Comparison of ENCODE assay signal across 16 mouse cellular contexts in the genomic region with DNA sequence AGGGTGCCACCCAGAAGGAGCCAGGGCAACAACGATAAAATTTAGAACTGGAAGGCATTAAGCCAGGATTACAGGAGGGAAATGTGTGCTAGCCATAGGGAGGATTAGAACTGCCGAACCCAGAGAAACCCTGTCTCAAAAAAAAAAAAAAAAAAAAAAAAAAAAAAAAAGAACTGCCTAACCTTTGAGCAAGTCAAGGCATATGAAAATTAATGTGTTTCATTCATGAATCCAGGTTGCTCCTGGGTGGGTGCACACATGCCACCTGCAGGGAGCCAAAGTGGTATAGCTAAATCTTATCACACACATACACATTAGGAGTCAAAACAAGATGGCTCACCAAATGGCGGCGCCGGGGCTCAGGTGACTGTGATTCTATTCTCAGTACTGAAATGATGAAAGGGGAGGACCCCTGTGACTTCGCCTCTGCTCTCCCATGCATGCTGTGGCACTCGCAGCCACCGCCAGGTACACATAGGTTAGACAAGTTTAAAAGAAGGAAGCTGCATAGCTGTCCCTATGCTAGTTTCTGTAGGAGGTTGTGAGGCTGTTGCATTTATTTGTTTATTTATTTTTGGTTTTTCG.
"Had no signal": no experiment of that assay in that cellular context is flagged by ENCODE, and none has a peak within 500 bp of the region (broad histone marks: within the 10 kb centered on the region; RNA-seq: fewer than 3 reads in every experiment).

No protein-coding gene starts in this region.

- H3K9ac ChIP-seq: lung, embryonic 14.5 days; midbrain, embryonic 12.5 days; neural tube, embryonic 13.5 days; neural tube, embryonic 15.5 days; stomach, embryonic 15.5 days had no signal

- H3K4me2 ChIP-seq: lung, embryonic 14.5 days; midbrain, embryonic 12.5 days; neural tube, embryonic 13.5 days; neural tube, embryonic 15.5 days; stomach, embryonic 15.5 days had no signal

- H3K27ac ChIP-seq: midbrain, embryonic 12.5 days; neural tube, embryonic 13.5 days; neural tube, embryonic 15.5 days; stomach, embryonic 15.5 days; stomach, postnatal 0 days had no signal

- H3K9me3 ChIP-seq: midbrain, embryonic 12.5 days; neural tube, embryonic 13.5 days; neural tube, embryonic 15.5 days; stomach, embryonic 15.5 days had no signal

- H3K36me3 ChIP-seq: midbrain, embryonic 12.5 days; neural tube, embryonic 13.5 days; neural tube, embryonic 15.5 days; stomach, embryonic 15.5 days had no signal

- ATAC-seq: midbrain, embryonic 16.5 days had no signal

- H3K27me3 ChIP-seq: midbrain, embryonic 12.5 days; neural tube, embryonic 13.5 days; neural tube, embryonic 15.5 days; stomach, embryonic 15.5 days had no signal

- H3K4me1 ChIP-seq: midbrain, embryonic 12.5 days; neural tube, embryonic 13.5 days; neural tube, embryonic 15.5 days; stomach, embryonic 15.5 days had no signal

- H3K4me3 ChIP-seq: midbrain, embryonic 12.5 days; myocyte; neural tube, embryonic 13.5 days; neural tube, embryonic 15.5 days; stomach, embryonic 15.5 days had no signal

- DNase-seq: lung, adult 18-20 months; lung, embryonic 14.5 days; lung, postnatal 10 days; lung, postnatal 4 days; midbrain, embryonic 14.5 days; right cerebral cortex, postnatal 14 days; thymus, adult 2 months; thymus, postnatal 25 days; thymus, postnatal 4 days had no signal
